Mouse (Mus musculus) induced T-regulatory cell, adult 2 months (primary cell): ENCODE data around the gene Gm8660.
"Not testable (repeated sequence)": the region's sequence is repeated elsewhere in the genome, so short reads cannot be mapped to it uniquely, and the experiment has no call there.

Source experiments
- DNase-seq: peaks from one replicate; pipeline ENCODE4 v3.0.0-alpha.2; 2012; ENCODE audit warnings: low read depth

Gene Gm8660

DNA sequence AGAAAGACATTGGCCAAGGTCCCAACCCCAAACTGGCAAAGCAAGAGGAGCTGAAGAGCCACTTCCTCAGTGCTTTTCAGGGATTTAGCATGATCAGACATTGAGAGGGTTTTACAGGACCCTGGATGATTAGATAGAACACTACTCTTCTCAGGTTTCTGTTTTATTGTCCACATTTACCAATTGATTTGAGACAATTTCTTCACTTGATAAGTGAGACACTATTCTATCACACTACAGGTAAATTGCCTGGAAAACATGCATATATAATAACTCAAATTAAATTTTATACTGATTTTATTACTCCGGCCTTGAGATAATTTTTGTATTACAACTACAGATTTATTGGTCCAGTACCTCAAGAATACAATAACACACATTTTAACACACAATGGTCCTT is at the start of gene Gm8660:
Gene Gm8660 (minus strand): TSS at position 101 of the 400 bp plus-strand sequence.
- DNase-seq, result not testable (repeated sequence)

DNA sequence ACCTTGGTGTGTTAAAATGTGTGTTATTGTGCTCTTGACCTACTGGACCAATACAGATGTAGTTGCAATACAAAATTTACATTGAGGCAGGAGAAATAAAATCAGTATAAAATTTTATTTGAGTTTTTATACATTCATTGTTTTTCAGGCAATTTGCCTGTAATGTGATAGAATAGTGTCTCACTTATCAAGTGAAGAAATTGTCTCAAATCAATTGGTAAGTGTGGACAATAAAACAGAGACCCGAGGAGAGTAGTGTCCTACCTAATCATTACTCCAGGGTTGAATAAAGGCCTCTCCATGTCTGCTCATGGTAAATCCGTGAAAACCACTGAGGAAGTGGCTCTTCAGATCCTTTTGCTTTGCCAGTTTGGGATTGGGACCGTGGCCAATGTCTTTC is 42.4 kb upstream of the Gm8660 start, which contains the start of gene Vmn1r148:
Gene Vmn1r148 (plus strand): TSS at position 301 of the 400 bp plus-strand sequence.
- not testable (repeated sequence) for DNase-seq

DNA sequence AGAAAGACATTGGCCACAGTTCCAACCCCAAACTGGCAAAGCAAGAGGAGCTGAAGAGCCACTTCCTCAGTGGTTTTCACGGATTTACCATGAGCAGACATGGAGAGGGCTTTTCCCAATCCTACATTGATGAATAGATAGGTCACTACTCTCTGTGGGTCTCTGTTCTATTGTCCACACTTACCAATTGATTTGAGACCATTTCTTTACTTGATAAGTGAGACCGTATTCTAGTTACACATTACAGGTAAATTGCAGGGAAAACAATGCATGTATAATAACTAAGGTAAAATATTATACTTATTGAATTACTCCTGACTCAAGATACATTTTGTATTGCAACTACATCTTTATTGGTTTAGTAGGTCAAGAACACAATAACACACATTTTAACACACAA is 41.2 kb downstream of the Gm8660 start, which contains the start of gene Gm4187:
Gene Gm4187 (minus strand): TSS at position 101 of the 400 bp plus-strand sequence.
- DNase-seq, result not testable (repeated sequence)
